Mouse (Mus musculus) liver, embryonic 11.5 days (tissue): ENCODE results near the gene Tnfrsf25. TPM values are rescaled to one million over a fixed set of nuclear protein-coding genes. Genes with fewer than 3 reads are reported as not detected.

ENCODE experiments used
- ATAC-seq: fragments of 200-750 bp; cut with Nextera tagmentation; replicated peaks from 2 replicates; pipeline ENCODE4 v1.8.0; 2017; ENCODE audit warnings: moderate number of reproducible peaks, mild to moderate bottlenecking, moderate TSS enrichment, moderate library complexity; ENCODE audit not compliant: low FRiP score
- DNase-seq: peaks from one replicate; pipeline ENCODE4 v3.0.0-alpha.2; 2017; ENCODE audit warnings: low spot score
- H3K27ac ChIP-seq: fragments of 300-500 bp; sonication (generic); 2 replicates; pipeline ENCODE4 v1.5.1; 2014; ENCODE audit warnings: mild to moderate bottlenecking, low read depth, low read length, control low read depth
- H3K27me3 ChIP-seq: fragments of 300-500 bp; sonication (generic); replicated peaks from 2 replicates; pipeline ENCODE4 v1.6.1; 2014; ENCODE audit warnings: low read length, mixed read lengths; ENCODE audit not compliant: control insufficient read depth, insufficient read depth
- H3K36me3 ChIP-seq: fragments of 300-500 bp; sonication (generic); 2 replicates; pipeline ENCODE4 v1.6.1; 2014; ENCODE audit warnings: mild to moderate bottlenecking, low read length, moderate library complexity, mixed read lengths; ENCODE audit not compliant: control insufficient read depth, insufficient read depth
- H3K4me1 ChIP-seq: fragments of 300-500 bp; sonication (generic); replicated peaks from 2 replicates; pipeline ENCODE4 v1.6.1; 2014; ENCODE audit warnings: low read length, mixed read lengths; ENCODE audit not compliant: control insufficient read depth, insufficient read depth
- H3K4me2 ChIP-seq: fragments of 300-500 bp; sonication (generic); 2 replicates; pipeline ENCODE4 v1.6.1; 2014; ENCODE audit warnings: mild to moderate bottlenecking, control low read depth, moderate library complexity
- H3K4me3 ChIP-seq: fragments of 300-500 bp; sonication (generic); 2 replicates; pipeline ENCODE4 v1.5.1; 2014; ENCODE audit warnings: low read depth, low read length, control low read depth
- H3K9ac ChIP-seq: fragments of 300-500 bp; sonication (generic); 2 replicates; pipeline ENCODE4 v1.6.1; 2014; ENCODE audit warnings: low read depth, low read length, control low read depth
- H3K9me3 ChIP-seq: fragments of 300-500 bp; sonication (generic); 2 replicates; pipeline ENCODE4 v1.6.1; 2016; ENCODE audit warnings: low read length, inconsistent platforms, mixed read lengths; ENCODE audit not compliant: control insufficient read depth
- WGBS: fragments of 180-500 bp; shearing (Covaris S2); extraction: QIAGEN DNeasy Blood & Tissue Kit; methylation state at CpG from one replicate; pipeline ENCODE4 v1.1.7; 2014; 5-methylcytosine and 5-hydroxymethylcytosine counted together
- polyA plus RNA-seq: library from polyadenylated mRNA; unstranded; fragments of >200 nt; fragmentation: Nextera tagmentation; extraction: Ambion mirVana; gene quantifications from 2 replicates; pipeline ENCODE4 v1.2.1, GENCODE M21; 2014

Tnfrsf25 gene
- polyA plus RNA-seq, 1 experiment from 2014 or later, result 0.90 TPM

DNA sequence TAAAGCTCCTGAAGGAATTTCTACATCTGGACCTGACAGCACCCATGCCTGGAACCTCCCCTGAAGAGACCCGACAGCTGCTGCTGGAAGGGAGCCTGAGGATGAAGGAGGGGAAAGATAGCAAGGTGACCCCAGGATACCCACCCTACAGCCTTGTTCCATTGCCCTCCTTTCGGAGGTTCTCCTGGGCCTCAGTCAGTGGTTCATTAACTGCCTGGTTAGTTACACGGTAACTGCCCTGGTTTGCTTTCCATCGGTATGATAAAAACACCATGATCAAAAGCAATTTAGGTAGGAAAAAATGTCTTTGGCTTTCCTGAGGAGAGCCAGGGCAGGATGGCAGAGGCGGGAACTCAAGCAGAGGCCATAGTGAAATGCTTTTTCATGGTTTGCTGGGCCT, 7.1 kb upstream of the Tnfrsf25 start:
- Histone ChIP-seq H3K4me2 (peak overlapping the region; percentile 92), H3K4me3 (peak overlapping the region; percentile 49), H3K4me1 (peaks cover 34% of the 10 kb centered on the region), H3K27me3 (peaks cover 2% of the 10 kb centered on the region; the same call in 1 of the 2 replicates), H3K9ac (no peak overlapping the region), H3K36me3 (peaks cover 8% of the 10 kb centered on the region; the same call in 1 of the 2 replicates), H3K27ac (no peak overlapping the region), H3K9me3 (no peaks in the 10 kb centered on the region)
- 88% methylated on average over 5 of the region's 5 CpGs for WGBS
- no peak for DNase-seq
- no peak for ATAC-seq

DNA sequence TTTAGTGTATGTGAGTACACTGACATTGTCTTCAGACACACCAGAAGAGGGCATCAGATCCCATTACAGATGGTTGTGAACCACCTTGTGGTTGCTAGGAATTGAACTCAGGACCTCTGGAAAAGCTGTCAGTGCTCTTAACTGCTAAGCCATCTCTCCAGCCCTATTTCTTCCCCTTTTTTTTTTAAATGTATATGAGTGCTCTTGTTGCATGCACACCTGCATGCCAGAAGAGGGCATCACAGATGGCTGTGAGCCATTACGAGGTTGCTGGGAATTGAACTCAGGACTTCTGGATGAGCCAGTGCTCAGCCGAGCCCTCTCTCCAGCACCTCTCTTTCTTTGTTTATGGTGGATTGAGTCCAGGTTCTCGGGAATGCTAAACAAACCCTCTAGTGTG, 6.2 kb upstream of the Tnfrsf25 start:
- WGBS, result 85% methylated on average over 3 of the region's 3 CpGs
- DNase-seq, result no peak
- no peak overlapping the region for H3K9ac ChIP-seq
- peaks cover 9% of the 10 kb centered on the region for H3K27me3 ChIP-seq
- no peak overlapping the region for H3K4me3 ChIP-seq
- no peak for ATAC-seq
- H3K4me2 ChIP-seq, result no peak overlapping the region
- H3K36me3 ChIP-seq, result 0 out of 2 replicates have a peak, but pooled peaks cover 6% of the 10 kb centered on the region
- H3K9me3 ChIP-seq, result no peaks in the 10 kb centered on the region
- peaks cover 34% of the 10 kb centered on the region for H3K4me1 ChIP-seq
- no peak overlapping the region for H3K27ac ChIP-seq

DNA sequence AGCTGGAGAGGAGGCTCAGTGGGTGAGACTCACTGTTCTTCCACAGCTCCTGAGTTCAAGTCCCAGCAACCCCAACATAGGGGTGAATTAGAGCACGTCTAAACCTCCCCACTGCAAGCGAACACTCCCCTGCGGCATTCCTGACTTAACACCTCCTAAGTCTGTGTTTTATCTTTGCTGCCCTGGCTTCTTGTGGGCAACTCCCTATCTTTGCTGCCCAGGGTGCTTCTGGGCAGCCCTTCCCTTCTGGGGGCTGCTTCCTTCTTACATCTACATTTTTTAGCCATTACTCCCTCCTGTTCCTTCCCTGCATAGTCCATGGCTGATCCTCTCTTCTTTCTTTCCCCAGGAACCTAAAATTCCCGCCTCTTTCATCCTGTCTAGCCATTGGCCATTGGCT, 5.0 kb upstream of the Tnfrsf25 start:
- H3K4me3 ChIP-seq, result no peak overlapping the region
- H3K27me3 ChIP-seq, result peaks cover 20% of the 10 kb centered on the region
- H3K4me2 ChIP-seq, result peak overlapping the region; percentile 42
- ATAC-seq (peak; percentile 66), DNase-seq (no peak)
- H3K9ac ChIP-seq, result peak overlapping the region; percentile 31; the same call in 1 of the 2 replicates
- H3K9me3 ChIP-seq, result no peaks in the 10 kb centered on the region
- H3K36me3 ChIP-seq, result 0 out of 2 replicates have a peak, but pooled peaks cover 8% of the 10 kb centered on the region
- peak overlapping the region; percentile 62 for H3K27ac ChIP-seq
- peaks cover 39% of the 10 kb centered on the region for H3K4me1 ChIP-seq
- WGBS, result 38% methylated on average over 4 of the region's 4 CpGs

DNA sequence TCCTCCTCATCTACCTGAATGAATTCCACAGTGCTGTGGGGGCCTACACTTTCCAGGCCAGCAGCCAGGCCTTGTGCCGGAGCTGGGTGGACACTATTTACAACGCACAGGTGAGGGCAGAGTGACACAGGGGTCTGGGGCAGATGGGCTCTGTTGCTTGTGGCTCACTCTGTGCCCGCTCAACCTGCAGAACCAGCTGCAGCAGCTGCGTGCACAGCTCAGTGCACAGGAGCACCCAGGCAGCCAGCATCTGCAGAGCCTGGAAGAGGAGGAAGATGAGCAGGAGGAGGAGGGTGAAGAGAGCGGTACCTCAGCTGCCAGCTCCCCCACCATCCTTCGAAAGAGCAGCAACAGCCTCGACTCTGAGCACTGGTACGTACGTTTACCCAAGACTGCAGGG, 3.4 kb upstream of the Tnfrsf25 start:
- no peak for ATAC-seq
- Histone ChIP-seq H3K9ac (no peak overlapping the region), H3K4me3 (no peak overlapping the region), H3K9me3 (no peaks in the 10 kb centered on the region), H3K27me3 (peaks cover 35% of the 10 kb centered on the region), H3K36me3 (0 out of 2 replicates have a peak, but pooled peaks cover 5% of the 10 kb centered on the region), H3K27ac (no peak overlapping the region), H3K4me1 (peaks cover 42% of the 10 kb centered on the region), H3K4me2 (no peak overlapping the region)
- DNase-seq, result no peak
- 84% methylated on average over 9 of the region's 9 CpGs for WGBS

DNA sequence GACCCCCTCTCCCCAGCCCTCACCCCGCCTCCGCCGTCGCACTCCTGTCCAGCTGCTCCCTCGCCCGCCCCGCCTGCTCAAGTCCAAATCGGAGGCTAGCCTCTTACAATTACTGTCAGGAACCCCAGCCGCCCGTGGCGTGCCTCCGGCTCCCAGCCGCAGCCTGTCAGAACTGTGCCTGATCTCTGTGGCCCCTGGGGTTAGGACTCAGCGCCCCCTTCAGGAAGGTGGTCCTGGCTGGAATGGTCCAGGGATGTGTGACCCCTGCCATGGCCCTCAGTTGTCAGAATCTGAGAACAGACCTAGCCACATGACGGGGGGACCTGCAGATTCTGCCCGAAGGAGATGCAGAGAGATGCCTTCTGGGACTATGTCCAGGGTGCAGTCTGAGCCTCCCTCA, 1.7 kb upstream of the Tnfrsf25 start:
- ATAC-seq (no peak), DNase-seq (no peak)
- WGBS, result 63% methylated on average over 16 of the region's 16 CpGs
- no peak overlapping the region for H3K27ac ChIP-seq
- H3K27me3 ChIP-seq, result peaks cover 53% of the 10 kb centered on the region
- no peaks in the 10 kb centered on the region for H3K9me3 ChIP-seq
- no peak overlapping the region for H3K4me3 ChIP-seq
- H3K4me1 ChIP-seq, result peaks cover 28% of the 10 kb centered on the region
- no peak overlapping the region for H3K9ac ChIP-seq
- 0 out of 2 replicates have a peak, but pooled peaks cover 5% of the 10 kb centered on the region for H3K36me3 ChIP-seq
- H3K4me2 ChIP-seq, result no peak overlapping the region

DNA sequence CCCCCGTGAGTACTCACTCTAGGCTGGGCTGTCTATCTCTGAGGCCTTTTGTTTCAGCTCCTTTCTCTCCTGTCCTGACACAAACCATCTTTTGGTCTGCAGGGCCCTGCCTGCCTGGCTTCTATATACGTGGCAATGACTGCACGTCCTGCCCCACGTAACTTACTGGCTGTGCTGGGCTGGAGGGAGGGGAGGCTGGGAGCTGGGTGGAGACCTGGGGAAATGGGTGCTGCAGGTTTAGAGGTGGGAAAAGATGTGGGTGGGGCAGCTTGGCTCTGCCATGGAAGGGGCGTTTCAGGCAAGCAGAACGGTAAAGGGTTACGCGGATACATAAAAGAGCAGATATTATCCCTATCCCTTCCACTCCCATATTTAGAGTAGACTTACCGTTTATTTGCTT, 1.8 kb downstream of the Tnfrsf25 start:
- Histone ChIP-seq H3K9me3 (no peaks in the 10 kb centered on the region), H3K36me3 (0 out of 2 replicates have a peak, but pooled peaks cover 5% of the 10 kb centered on the region), H3K27me3 (peaks cover 87% of the 10 kb centered on the region), H3K9ac (no peak overlapping the region), H3K4me3 (no peak overlapping the region), H3K4me2 (no peak overlapping the region), H3K4me1 (peaks cover 30% of the 10 kb centered on the region), H3K27ac (no peak overlapping the region)
- WGBS, result 70% methylated on average over 9 of the region's 9 CpGs
- no peak for DNase-seq
- ATAC-seq, result no peak

DNA sequence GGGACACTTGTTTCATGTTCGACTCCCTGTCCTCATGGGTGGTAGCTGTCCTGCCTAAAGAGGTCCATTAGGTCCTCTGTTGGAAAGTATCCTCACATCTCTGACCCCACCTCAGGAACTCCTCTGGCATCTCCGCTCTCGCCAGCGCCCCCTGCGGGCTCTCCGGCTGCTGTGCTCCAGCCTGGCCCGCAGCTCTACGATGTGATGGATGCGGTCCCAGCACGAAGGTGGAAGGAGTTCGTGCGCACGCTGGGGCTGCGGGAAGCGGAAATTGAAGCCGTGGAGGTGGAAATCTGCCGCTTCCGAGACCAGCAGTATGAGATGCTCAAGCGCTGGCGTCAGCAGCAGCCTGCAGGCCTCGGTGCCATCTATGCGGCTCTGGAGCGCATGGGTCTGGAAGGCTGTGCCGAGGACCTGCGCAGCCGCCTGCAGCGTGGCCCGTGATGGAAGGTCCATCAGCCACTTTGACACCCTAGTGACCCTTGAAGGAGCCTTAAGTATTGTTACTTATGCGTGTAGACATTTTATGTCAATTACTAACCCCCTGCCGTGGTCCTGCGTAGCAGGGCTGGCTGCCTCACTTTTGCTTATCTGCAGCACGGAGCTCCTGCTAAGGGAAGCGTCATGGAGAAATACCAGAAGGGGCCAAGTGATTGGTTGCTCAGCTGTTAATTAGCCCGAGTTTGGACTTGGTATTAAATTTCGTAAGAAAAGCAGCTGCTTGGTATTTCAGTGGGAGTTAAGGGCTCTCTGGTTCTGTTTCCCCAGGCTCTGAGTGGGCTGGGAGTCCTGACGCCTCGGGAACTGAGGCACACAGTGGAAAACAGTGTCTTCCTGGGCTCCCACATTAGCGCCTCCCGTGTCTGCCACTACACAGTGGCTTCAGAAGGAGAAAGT, 3.9 kb downstream of the Tnfrsf25 start:
- Histone ChIP-seq H3K4me2 (peak overlapping the region; percentile 55), H3K4me1 (peaks cover 30% of the 10 kb centered on the region), H3K9ac (no peak overlapping the region)

DNA sequence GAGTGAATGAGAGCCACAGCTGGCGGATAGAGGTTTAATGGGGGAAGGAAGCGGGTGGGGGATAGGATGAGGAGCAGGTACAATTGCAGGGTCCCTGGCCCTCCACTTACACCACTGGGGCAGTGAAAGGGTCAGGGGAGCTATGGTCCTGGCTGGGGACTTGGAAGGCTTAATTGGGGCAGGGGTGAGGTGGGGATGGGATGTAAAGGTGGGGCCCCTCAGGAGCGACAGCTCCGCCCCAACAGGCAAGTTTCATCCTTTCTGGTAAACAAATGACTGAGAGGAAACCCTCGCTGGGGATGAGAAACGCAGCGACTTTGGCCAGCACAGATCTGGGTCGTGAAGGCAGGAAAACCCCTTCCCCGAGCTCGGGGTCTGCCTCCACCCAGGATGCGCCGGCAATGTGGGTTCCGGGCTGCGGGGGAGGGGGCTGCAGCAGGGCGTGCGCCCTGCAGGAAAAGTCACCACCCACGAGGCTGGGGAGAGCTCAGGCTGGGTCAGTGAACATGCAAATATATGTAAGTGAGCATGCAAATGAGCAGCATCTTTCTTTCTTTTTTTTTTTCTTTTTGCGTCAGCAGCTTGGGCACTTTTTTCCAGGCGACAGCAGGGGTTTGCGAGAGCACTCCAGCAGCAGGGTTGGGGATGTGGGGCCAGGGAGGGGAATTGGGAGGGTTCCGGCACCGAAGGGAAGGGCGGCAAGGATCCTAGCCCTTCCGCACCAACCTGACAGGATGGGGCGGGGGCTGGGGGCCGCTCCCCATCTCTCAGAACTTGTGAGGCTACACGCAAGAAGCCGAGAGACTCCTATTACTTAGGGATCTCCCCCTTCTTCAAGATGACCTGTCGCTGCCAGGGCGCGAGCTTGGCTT, 4.8 kb downstream of the Tnfrsf25 start:
- 3% methylated on average over 31 of the region's 31 CpGs for WGBS
- no peak for ATAC-seq
- Histone ChIP-seq H3K9me3 (no peaks in the 10 kb centered on the region), H3K4me1 (peaks cover 31% of the 10 kb centered on the region), H3K36me3 (no peaks in the 10 kb centered on the region), H3K9ac (no peak overlapping the region), H3K27ac (no peak overlapping the region), H3K27me3 (peaks cover 98% of the 10 kb centered on the region), H3K4me3 (peak overlapping the region; percentile 33), H3K4me2 (peak overlapping the region; percentile 55)
- DNase-seq, result no peak

More for the DNA sequence above, 3.9 kb downstream of the Tnfrsf25 start:
- DNase-seq, result no peak
- WGBS, result 9% methylated on average over 39 of the region's 39 CpGs
- ATAC-seq, result no peak
- Histone ChIP-seq H3K36me3 (0 out of 2 replicates have a peak, but pooled peaks cover 1% of the 10 kb centered on the region), H3K9me3 (no peaks in the 10 kb centered on the region), H3K4me3 (peak overlapping the region; percentile 13; the same call in 1 of the 2 replicates), H3K27ac (no peak overlapping the region), H3K27me3 (peaks cover 98% of the 10 kb centered on the region)
